Comparison of ENCODE assay signal across 10 mouse cellular contexts in the genomic region with DNA sequence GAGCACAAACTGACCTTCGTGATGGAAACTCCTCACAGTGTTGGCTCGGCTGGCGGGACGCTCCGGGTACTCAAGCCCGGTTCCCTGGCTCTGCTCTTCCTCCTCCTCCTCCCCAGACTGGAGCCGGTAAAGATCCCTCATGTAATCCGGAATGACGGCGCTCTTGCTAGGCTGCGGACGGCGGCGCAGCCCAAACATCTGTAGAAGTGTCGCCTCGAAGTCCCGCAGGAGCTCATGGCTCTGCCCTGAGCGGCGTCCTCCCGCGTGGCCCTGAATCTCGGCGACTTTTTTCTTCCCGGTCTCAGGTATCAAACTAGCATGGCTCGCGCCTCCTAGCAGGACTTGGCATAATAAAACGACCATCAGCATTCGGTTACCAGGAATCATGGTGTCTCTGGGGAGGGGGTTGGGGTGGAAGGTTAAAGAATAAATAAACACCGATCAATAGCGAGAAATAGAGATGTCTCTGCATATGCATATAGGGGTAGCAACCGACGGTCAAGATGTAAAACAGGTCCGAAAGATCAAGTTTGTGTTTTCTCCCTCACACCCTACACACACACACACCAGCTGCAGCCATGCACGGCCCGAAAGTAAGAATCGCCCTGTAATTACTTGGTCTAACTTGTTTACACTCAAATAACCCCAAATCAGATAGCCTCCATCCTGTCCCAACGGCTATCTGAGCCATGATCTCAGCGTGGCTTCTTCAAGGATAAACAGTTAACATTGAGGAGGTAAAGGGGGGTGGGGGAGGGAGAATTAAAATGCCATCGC. TPM values are rescaled to one million over a fixed set of nuclear protein-coding genes. Genes with fewer than 3 reads are reported as not detected.
DNase-seq lines count a peak whose midpoint lies in the region; ATAC-seq lines count a peak whose summit lies in the region.
"Had no signal": no experiment of that assay in that cellular context is flagged by ENCODE, and none has a peak within 500 bp of the region (broad histone marks: within the 10 kb centered on the region; RNA-seq: fewer than 3 reads in every experiment).

No protein-coding gene starts in this region.

- peak overlapping the region; percentile 58 for H3K27ac ChIP-seq in forebrain, embryonic 10.5 days
- peak overlapping the region; percentile 72 for H3K27ac ChIP-seq in intestine, embryonic 16.5 days (ENCODE audit: low read length)

- peak overlapping the region; percentile 56 for H3K4me3 ChIP-seq in forebrain, embryonic 10.5 days
- peak overlapping the region; percentile 66 for H3K4me3 ChIP-seq in intestine, embryonic 16.5 days (ENCODE audit: low read length)

- ATAC-seq in intestine, embryonic 16.5 days: no peak
- ATAC-seq in erythroblast, adult 5-6 weeks (replicated peaks; ENCODE audit: low FRiP score, poor library complexity, severe bottlenecking): no peak

- DNase-seq in gastrocnemius, adult 18-20 months (ENCODE audit: low spot score): peak; percentile 6
- DNase-seq in gastrocnemius, postnatal 4 days (ENCODE audit: low spot score in 2 of 2): no peak
- peak; percentile 51 for DNase-seq in forebrain, embryonic 10.5 days (ENCODE audit: extremely low spot score, low spot score)
- peak; percentile 35 to 48 for DNase-seq in lung, postnatal 4 days
- DNase-seq in frontal cortex, postnatal 14 days (ENCODE audit: low spot score in 2 of 2): no peak
- no peak for DNase-seq in cerebellum, adult 18-20 months

- under 1% methylated on average over 39 of the region's 39 CpGs for WGBS in forebrain, embryonic 10.5 days
- WGBS in intestine, embryonic 16.5 days: under 1% methylated on average over 39 of the region's 39 CpGs

- H3K9ac ChIP-seq in intestine, embryonic 16.5 days (ENCODE audit: low read depth, low read length): peak overlapping the region; percentile 69

- H3K4me1 ChIP-seq in forebrain, embryonic 10.5 days: peaks cover 64% of the 10 kb centered on the region
- H3K4me1 ChIP-seq in intestine, embryonic 16.5 days (ENCODE audit: control insufficient read depth, insufficient read depth, low read length): peaks cover 11% of the 10 kb centered on the region; the same call in 1 of the 2 replicates

- peaks cover 12% of the 10 kb centered on the region; the same call in 1 of the 2 replicates for H3K36me3 ChIP-seq in forebrain, embryonic 10.5 days (replicated peaks)
- H3K36me3 ChIP-seq in intestine, embryonic 16.5 days (ENCODE audit: control insufficient read depth, insufficient read depth, low read length): no peaks in the 10 kb centered on the region

- H3K9me3 ChIP-seq in forebrain, embryonic 10.5 days: no peaks in the 10 kb centered on the region
- H3K9me3 ChIP-seq in intestine, embryonic 16.5 days (ENCODE audit: control insufficient read depth, low read length): no peaks in the 10 kb centered on the region

- H3K27me3 ChIP-seq in forebrain, embryonic 10.5 days (ENCODE audit: poor library complexity, severe bottlenecking): peaks cover 99% of the 10 kb centered on the region
- H3K27me3 ChIP-seq in intestine, embryonic 16.5 days (replicated peaks; ENCODE audit: control insufficient read depth, insufficient read depth, low read length): peaks cover 23% of the 10 kb centered on the region

- H3K4me2 ChIP-seq in intestine, embryonic 16.5 days (ENCODE audit: low read depth, low read length): peak overlapping the region; percentile 88

RNA-seq across cellular contexts. Expression of a gene that starts 4.6 kb away (rescaled TPM):
- total RNA-seq in gastrocnemius, adult 18-20 months (2021): 1 to 10 TPM; 7.8 to 8.8 TPM
- 10 to 100 TPM; 19.5 to 34.7 TPM for total RNA-seq in gastrocnemius, postnatal 4 days (2021)
- 22.7 and 25.5 TPM in 2 replicates for polyA plus RNA-seq in forebrain, embryonic 10.5 days (2016; fragmentation: Nextera tagmentation; extraction: Ambion mirVana)
- polyA plus RNA-seq in intestine, embryonic 16.5 days (2015; fragmentation: Nextera tagmentation; extraction: Ambion mirVana): 67.2 and 75.2 TPM in 2 replicates
- 1.3 and 4.2 TPM in 2 replicates for total RNA-seq in erythroblast, adult 5-6 weeks (2015; ENCODE audit: low replicate concordance)
- not detected in 2 replicates for total RNA-seq in erythroblast, adult 5-6 weeks (2017; ENCODE audit: low replicate concordance)
- polyA plus RNA-seq: C2C12; erythroblast, embryonic 14.5 days had no signal

RNA-seq across cellular contexts. Expression of a gene that starts 6.7 kb away (rescaled TPM):
- total RNA-seq in gastrocnemius, adult 18-20 months (2021): not detected
- not detected for total RNA-seq in gastrocnemius, postnatal 4 days (2021)
- polyA plus RNA-seq in forebrain, embryonic 10.5 days (2016; fragmentation: Nextera tagmentation; extraction: Ambion mirVana): 0.20 TPM in 1 of 2 replicates, not detected in the other
- 0.21 TPM in 1 of 2 replicates, not detected in the other for polyA plus RNA-seq in intestine, embryonic 16.5 days (2015; fragmentation: Nextera tagmentation; extraction: Ambion mirVana)
- not detected in 2 replicates for total RNA-seq in erythroblast, adult 5-6 weeks (2015; ENCODE audit: low replicate concordance)
- total RNA-seq in erythroblast, adult 5-6 weeks (2017; ENCODE audit: low replicate concordance): not detected in 2 replicates
- polyA plus RNA-seq: C2C12; erythroblast, embryonic 14.5 days had no signal

Comparison
In these comparisons a context has a peak if more than half of its experiments do, and no peak if none do; other contexts are left out.
1. DNase-seq: peak in gastrocnemius, adult 18-20 months (single experiment), forebrain, embryonic 10.5 days (single experiment) and lung, postnatal 4 days (2 of 2); none in gastrocnemius, postnatal 4 days (0 of 2), frontal cortex, postnatal 14 days (0 of 2) and cerebellum, adult 18-20 months (0 of 2).